Mouse (Mus musculus): ENCODE data around the gene St6gal1.
"Not testable (repeated sequence)": the region's sequence is repeated elsewhere in the genome, so short reads cannot be mapped to it uniquely, and the experiment has no call there.

Gene St6gal1

GRCm38 (mm10) chr16:23224671-23225068, at the start of gene St6gal1:
TSS of gene St6gal1 (plus strand) at chr16:23224740.
- DNase-seq (ENCODE audit: low spot score in 2 of 2) = peak; percentile 79 to 89

- DNase-seq (ENCODE audit: low spot score in 2 of 2) = no peak
Measured at GRCm38 (mm10) chr16:23174855-23175254, 49.7 kb upstream of the St6gal1 start.

GRCm38 (mm10) chr16:23175956-23176355, 48.6 kb upstream of the St6gal1 start:
- DNase-seq (ENCODE audit: low spot score in 2 of 2) = no peak

DNA sequence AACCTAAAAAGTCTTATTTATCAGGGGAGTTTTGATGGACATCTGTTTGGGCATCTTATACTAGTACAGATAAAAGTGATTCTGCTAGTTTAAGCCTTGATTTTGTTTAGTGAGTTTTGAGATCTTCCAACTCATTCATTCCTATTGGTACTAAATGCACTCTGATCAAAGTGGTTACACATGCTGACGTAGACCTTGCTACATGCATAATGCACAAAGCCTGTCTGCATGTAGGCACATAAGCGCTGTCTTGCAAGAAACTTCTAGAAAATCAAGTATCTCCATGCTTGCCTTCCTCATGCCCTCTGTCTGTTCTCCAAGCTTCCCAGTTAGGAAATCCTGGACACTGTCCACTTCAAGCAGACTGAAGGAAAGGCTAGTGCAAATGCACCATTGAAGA, 46.7 kb upstream of the St6gal1 start:
- no peak for DNase-seq (ENCODE audit: low spot score in 2 of 2)

- DNase-seq (ENCODE audit: low spot score in 2 of 2) = no peak
Measured at GRCm38 (mm10) chr16:23178796-23179195, 45.7 kb upstream of the St6gal1 start.

DNA sequence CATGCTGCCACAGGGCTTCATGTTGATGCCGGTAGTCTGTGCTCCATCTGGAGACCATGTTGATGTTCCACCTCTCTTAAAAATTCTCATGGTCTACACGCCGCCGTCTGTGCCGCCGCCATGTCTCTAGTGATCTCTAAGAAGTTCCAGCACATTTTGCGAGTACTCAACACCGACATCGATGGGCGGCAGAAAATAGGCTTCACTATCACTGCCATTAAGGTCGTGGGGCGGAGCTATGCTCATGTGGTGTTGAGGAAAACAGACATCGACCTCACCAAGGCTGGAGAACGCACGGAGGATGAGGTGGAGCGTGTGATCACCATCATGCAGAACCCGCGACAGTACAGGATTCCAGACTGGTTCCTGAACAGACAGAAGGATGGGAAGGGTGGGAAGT, 45.1 kb upstream of the St6gal1 start:
- not testable (repeated sequence) for DNase-seq (ENCODE audit: low spot score in 2 of 2)

DNA sequence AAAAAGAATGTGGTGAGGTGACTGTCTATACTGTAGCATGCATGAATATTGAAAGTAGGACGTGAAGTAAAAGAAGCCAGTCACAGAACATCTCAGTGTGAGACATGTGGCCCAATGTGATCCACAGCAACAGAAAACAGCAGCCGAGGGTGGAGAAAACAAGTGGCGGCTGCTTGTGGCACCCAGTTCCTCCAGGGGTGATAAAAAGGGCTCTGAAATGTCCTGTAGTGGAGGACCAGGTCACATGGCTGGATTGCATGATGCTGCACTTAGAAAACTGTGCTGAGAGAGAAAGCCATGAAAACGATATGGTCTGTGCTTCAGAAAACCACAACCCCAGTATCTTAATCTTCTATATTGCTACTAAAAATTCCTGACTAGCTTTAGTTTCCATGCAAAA, 43.5 kb upstream of the St6gal1 start:
- DNase-seq (ENCODE audit: low spot score in 2 of 2) = no peak

DNA sequence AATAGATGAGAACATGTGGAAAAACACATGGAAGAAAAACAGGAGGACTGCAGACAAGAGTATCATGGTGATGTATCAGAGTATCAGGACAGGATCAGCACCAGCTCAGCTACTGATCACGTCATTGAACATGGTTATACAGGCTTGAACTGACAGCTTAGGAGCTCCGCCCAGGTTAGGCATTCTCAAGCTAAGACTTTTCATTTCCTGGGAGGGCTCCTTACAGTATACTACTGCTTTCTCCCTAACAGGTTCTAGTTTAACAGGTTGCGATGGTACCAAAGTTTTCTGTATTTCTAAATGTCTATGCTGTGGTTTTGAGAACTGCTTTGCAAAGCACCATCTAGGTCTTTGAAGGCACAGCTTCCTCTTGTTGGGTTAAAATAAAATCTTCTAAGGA, 43.1 kb upstream of the St6gal1 start:
- DNase-seq (ENCODE audit: low spot score in 2 of 2) = no peak

GRCm38 (mm10) chr16:23181942-23182597, 42.5 kb upstream of the St6gal1 start:
- no peak for DNase-seq (ENCODE audit: low spot score in 2 of 2)

GRCm38 (mm10) chr16:23185824-23186223, 38.7 kb upstream of the St6gal1 start:
- DNase-seq (ENCODE audit: low spot score in 2 of 2) = no peak

DNA sequence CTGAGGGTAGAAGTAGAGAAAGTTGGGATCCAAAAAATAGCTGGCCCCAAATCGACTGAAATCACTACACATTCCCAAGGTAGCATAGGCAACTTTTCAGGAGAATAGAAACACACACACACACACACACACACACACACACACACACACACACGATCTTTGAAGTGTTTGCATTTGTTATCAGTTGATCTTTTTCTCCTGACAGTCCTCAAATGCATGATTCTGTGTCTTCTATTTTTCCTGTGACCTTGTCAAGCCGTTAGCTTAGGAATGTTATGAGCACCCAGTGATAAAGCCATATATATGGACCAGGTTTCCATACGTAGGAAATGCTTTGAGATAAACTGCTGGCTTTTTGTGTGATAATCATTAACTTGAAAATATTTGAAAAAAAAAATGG, 38.1 kb upstream of the St6gal1 start:
- no peak for DNase-seq (ENCODE audit: low spot score in 2 of 2)

DNA sequence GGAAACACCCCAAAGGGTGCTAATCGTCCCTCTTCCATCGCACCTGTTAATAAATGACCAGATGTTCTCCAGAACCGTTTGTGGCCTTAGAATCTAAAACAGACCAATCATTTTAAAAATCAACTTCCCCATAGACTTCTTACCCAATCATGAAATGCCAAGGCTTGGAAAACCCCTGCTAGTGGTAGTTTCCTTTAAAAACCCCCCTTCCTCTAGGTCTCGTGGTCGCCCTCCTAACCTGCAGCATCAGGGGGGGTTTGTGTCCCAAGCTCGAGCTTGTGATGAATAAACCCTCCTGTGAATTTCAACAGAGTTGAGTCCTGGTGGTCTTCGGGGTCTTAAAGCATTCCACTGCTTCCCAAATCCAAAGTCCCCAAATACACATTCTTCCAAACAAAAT, 36.6 kb upstream of the St6gal1 start:
- no peak for DNase-seq (ENCODE audit: low spot score in 2 of 2)

- DNase-seq (ENCODE audit: low spot score in 2 of 2) = no peak
Measured at GRCm38 (mm10) chr16:23189612-23190011, 34.9 kb upstream of the St6gal1 start.

DNA sequence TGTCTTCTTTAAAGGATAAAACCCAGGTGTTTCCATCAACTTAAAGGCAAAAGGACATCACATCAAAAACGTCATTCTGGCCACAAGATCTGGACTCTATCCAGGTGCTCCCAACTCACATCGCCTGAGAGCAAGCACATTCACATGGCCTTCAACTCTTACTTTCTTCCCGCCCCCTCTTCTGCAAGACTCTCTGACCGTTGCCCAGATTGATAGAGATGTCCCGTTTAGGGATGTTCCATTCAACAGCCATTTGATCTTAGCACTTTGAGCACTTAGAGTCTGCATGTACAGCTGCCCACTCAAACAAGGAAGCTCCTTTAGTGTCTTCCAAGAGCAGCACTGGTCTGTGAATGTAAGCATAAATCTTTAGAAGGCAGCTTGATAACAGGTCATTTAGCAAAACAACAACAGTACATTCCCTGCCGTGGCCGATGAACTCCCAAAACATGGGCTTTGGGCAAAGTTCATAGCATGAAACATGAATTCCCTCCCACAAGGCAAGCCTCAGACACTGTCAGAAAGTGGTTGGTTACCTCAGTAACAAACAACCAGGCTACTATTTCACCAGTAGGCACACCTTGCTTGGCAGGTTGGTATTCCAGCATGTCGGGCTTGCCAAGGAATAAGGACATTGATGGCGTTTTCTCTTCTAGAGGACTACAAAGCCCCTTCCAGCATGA, 32.8 kb upstream of the St6gal1 start:
- no peak for DNase-seq (ENCODE audit: low spot score in 2 of 2)

- DNase-seq (ENCODE audit: low spot score in 2 of 2) = no peak
Measured at GRCm38 (mm10) chr16:23195618-23196017, 28.9 kb upstream of the St6gal1 start.

DNA sequence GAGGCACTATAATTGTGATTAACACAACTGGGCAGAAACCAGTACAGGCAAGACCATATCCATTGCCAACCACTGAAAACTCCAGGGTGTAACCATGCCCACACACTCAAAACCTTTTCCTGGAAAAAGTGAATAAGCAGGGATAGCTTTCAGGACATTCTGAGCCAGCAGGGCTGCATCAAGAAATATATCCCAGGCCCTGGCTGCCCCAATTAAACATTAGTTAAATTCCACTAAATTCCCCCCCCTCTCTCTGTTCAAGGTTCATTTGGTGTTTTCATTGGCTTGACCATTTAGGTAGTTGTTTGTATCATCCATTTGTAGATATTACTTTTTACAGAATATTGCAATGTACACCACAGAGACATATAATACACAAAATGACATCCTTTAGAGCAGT, 28.2 kb upstream of the St6gal1 start:
- DNase-seq (ENCODE audit: low spot score in 2 of 2) = no peak

GRCm38 (mm10) chr16:23196791-23197190, 27.7 kb upstream of the St6gal1 start:
- DNase-seq (ENCODE audit: low spot score in 2 of 2) = no peak

DNA sequence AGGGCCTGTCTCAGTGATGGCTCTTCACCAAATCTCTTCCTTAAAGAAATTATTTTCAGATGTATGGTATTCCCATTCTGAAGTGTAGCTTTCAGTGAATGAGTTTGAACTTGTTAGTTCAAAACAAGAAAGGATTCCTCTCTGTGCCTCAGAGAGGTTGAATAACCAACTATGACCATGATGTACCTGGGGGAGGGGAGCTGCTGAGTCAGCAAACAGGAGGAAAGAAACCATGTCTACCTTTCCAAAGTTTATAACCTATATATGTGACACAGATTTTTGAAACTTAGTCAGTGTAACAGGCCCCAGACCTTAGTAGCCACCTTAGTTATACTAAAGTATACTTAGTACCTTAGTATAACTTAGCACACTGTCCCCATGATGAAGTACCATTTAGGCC, 23.0 kb upstream of the St6gal1 start:
- DNase-seq (ENCODE audit: low spot score in 2 of 2) = no peak

DNA sequence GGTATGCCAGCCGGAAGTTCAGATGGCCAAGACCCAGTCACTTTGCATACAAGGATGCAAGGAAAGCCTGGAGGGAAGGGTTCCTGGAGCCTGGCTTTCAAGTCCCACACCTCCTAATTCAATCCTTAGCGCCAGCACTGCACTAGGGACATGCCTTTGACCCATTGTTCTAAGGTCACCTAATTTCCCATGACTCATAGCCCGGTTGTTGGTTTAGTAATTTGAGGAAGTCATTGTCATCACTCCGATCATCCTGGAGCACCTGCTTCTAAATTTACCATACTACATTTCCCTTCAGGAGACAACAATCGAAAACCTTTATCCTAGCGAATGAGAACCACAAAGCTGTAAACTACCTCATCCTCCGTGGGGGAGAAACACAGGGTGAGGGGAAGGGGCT, 10.2 kb upstream of the St6gal1 start:
- DNase-seq (ENCODE audit: low spot score in 2 of 2) = no peak

DNA sequence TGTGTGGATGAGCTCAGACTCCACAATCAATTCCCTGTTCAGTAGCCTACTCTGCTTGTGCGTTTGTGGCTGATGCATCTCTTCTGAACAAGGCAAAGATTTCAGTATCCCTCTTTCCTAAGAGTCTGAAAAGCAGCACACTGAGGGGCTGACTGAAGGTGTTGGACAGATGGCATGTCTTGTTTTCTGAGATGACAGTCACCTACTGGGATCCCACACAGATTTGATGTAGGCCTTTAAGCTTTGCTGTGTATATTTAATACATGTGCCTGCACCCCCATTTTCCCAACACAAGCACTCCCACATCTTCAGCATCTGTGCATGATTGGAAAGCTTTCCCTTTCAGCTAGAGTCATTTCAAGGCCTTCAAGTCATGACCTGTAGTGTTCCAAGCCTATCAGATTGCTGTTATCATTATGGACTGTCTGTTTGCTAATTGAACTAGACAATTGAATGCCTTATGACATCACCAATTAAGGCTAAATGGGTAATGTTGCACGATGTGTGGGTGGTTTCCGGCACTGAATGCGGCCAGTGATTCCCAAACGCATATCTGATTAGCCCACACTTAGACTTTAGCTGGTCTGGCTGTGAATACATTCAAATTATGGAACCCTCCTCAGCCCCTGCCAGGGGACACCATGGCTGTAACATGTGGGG, 9.2 kb upstream of the St6gal1 start:
- DNase-seq (ENCODE audit: low spot score in 2 of 2) = no peak

- DNase-seq (ENCODE audit: low spot score in 2 of 2) = no peak
Measured at GRCm38 (mm10) chr16:23216366-23216765, 8.2 kb upstream of the St6gal1 start.

DNA sequence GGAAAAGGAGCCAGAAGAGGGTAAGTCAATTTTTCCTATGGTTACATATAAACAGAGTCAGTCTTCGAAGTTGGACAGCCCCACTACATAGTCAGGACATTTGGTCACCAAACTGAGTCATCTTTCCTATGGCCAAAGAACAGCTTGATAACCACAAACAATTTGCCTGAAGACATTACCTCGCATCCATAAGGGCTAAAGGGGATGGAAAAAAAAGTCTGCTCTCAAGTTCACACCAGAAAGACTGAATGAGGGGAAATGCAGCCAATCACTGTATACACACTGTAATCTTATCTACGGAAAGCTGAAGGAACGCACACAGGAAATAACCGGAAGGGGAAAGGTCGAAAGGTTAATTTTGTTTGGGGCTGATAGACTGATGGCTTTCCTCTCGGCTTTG, 6.2 kb upstream of the St6gal1 start:
- no peak for DNase-seq (ENCODE audit: low spot score in 2 of 2)
